Mouse (Mus musculus): ENCODE data around the gene Tgfbr2.

DNA sequence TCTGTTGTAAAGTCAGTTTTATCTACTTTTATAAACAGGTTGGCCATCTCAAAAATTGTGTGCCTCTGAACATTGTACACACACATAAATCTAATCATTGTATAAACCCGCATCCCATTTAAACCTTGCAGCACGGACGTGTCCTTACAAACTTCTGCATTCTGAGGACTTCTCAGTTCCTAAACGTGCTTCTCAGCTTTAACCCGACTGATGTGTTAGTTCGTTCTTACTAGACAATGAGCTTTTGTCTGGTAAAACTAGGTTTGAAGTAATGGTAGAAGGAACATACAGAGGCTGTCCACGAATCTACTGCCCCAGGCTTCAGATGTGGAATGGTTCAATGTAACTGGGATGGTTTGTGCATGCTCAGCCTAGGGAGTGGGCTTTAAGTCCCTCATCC, 41.9 kb upstream of the Tgfbr2 start:
- TF ChIP-seq EP300 (IDR thresholded peaks at IDR 0.05; ENCODE audit: low read length): no peak
- TF ChIP-seq CTCF (conservative IDR thresholded peaks at IDR 0.05 in 1 of 2, IDR thresholded peaks at IDR 0.05 in 1 of 2; ENCODE audit: low read depth in 2 of 2, low read length in 2 of 2): no peak
- TF ChIP-seq POLR2A (IDR thresholded peaks at IDR 0.05; ENCODE audit: low read depth, low read length): no peak
- TF ChIP-seq IRF4 (IDR thresholded peaks at IDR 0.05; ENCODE audit: low read depth, low read length): no peak
- no peak for TF ChIP-seq MAZ (IDR thresholded peaks at IDR 0.05; ENCODE audit: low read depth, low read length)
- TF ChIP-seq CHD2 (IDR thresholded peaks at IDR 0.05; ENCODE audit: low read length): no peak
- no peak for TF ChIP-seq SMC3 (IDR thresholded peaks at IDR 0.05; ENCODE audit: low read depth, low read length)
- TF ChIP-seq USF2 (conservative IDR thresholded peaks at IDR 0.05; ENCODE audit: low read depth, low read length): no peak
- no peak for TF ChIP-seq NRF1 (IDR thresholded peaks at IDR 0.05; ENCODE audit: low read depth, low read length)
- TF ChIP-seq POLR2AphosphoS2 (IDR thresholded peaks at IDR 0.05; ENCODE audit: low read depth, low read length): no peak
- no peak for TF ChIP-seq GABPA (IDR thresholded peaks at IDR 0.05; ENCODE audit: insufficient replicate concordance, low read depth, low read length)

All from CH12.LX (cell line).